Mouse (Mus musculus): ENCODE data around the gene Psen1. TPM values are rescaled to one million over a fixed set of nuclear protein-coding genes. Genes with fewer than 3 reads are reported as not detected.

Gene Psen1
- total RNA-seq, 2 experiments from 2014 or later, result 66.6 to 67.1 TPM

- DNase-seq, result no peak
These were observed 38.8 kb downstream of the Psen1 start for GRCm38 (mm10) chr12:83726510-83727308.

- DNase-seq, result no peak
These were observed 44.3 kb downstream of the Psen1 start for GRCm38 (mm10) chr12:83732225-83732624.

- no peak for DNase-seq
These were observed 46.1 kb downstream of the Psen1 start for GRCm38 (mm10) chr12:83734047-83734446.

DNA sequence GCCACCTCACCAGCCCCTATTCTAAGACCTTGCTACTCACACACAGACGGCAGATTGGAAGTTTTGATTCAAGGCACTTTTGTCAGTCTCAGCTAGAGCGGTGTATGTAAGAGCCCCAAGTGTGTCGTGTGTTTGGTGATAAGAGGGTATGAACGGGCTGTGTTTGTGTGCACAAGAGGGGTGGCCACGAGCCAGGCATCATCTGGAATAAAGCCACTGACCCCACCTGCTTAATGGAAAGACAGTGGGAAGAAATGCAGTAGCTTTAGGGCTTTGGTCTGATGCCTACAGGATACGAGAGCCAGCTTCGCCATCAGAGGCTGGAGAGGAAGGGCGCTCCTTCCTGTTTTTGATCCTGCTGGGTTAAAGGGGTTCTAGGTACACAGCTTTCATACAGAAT is 48.3 kb downstream of the Psen1 start:
- no peak for DNase-seq

- no peak for DNase-seq
These were observed 50.7 kb downstream of the Psen1 start for GRCm38 (mm10) chr12:83738651-83739050.

- no peak for DNase-seq
These were observed 53.8 kb downstream of the Psen1 start for GRCm38 (mm10) chr12:83741722-83742121.

DNA sequence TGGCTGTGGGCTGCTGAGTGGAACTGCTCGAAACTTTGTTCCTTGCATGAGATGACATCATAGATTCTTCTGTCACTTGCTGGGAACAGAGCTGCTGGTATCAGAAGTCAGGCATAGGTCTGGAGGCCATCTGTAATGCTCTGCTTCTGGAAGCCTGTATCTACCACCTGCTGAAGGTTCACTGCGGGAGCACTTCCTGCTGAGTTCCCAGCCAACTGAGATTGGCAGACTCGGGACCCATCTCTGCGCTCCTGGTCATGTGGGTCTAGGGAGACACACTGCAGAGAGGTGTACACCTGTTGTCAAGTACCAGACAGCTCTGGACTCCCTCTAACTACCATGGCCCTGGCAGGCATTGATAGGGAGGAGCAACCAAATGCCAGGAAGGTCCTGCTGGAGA is 54.9 kb downstream of the Psen1 start:
- no peak for DNase-seq

DNA sequence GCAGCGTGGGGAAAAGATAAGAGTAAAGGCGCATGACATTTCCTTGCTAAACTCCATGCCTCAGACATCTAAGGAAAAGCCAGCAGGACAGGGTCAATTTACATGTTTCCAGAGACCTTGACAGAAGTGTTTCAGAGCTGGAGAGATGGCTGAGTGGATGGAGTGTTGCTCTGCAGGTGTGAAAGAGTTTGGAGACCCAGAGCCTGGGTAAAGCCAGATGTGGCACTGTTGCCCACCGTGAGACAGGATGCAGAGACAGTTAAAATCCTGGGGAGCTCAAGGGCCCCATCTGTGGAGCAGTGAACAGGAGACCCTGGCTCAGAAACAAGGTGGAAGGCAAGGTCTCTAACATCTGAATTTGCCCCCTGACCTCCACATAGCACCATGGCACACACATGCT is 55.8 kb downstream of the Psen1 start:
- DNase-seq, result no peak

GRCm38 (mm10) chr12:83749186-83749585 is 61.2 kb downstream of the Psen1 start:
- no peak for DNase-seq

DNA sequence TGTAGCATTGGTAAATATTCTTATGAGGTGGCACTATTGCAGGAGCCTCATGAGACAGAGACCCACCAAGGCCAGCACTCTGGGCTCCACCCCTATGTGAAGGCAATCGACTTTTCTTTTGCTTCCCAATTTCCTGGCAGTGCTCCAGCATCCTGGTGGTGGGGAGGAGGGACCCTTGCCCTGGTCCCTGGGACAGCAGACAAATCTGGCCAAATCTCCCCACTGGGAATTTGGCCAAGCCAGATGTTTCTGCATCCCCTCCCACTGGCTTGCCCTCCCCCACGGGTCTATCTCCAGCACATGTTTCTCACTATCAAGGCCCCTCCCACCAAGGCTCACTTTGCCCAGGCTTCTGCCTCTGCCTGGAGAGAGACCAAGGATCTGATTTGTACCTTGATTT is 64.5 kb downstream of the Psen1 start:
- DNase-seq, result no peak

- DNase-seq, result no peak
These were observed 70.8 kb downstream of the Psen1 start for GRCm38 (mm10) chr12:83758735-83759134.

- no peak for DNase-seq
These were observed 72.2 kb downstream of the Psen1 start for GRCm38 (mm10) chr12:83760201-83760600.

DNA sequence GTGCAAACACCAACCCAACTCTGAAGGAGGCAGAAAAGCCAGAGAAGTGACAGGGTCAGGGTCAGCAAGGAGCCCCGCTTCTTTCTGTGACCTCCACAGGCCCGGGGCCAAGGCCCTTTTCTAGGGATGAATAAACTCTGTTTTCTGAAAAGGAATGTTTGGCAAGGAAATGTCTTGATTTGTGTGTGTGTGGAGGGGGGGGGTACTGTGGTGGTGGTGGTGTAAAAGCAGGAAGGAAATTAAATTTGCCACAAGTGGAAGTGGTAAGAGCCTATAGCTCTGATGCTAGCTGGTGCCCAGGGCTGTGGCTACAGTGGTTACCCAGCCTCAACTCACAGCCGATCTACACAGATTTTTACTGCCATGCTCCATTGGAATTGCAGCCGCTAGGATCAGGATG is 74.8 kb downstream of the Psen1 start:
- DNase-seq, result no peak

GRCm38 (mm10) chr12:83763311-83764043 is 75.5 kb downstream of the Psen1 start, which contains the start of gene Papln:
Gene Papln (plus strand): TSS chr12:83763634.
- DNase-seq, result no peak

- no peak for DNase-seq
These were observed 76.1 kb downstream of the Psen1 start for GRCm38 (mm10) chr12:83764044-83764365.

GRCm38 (mm10) chr12:83764519-83764918 is 76.6 kb downstream of the Psen1 start:
- no peak for DNase-seq

DNA sequence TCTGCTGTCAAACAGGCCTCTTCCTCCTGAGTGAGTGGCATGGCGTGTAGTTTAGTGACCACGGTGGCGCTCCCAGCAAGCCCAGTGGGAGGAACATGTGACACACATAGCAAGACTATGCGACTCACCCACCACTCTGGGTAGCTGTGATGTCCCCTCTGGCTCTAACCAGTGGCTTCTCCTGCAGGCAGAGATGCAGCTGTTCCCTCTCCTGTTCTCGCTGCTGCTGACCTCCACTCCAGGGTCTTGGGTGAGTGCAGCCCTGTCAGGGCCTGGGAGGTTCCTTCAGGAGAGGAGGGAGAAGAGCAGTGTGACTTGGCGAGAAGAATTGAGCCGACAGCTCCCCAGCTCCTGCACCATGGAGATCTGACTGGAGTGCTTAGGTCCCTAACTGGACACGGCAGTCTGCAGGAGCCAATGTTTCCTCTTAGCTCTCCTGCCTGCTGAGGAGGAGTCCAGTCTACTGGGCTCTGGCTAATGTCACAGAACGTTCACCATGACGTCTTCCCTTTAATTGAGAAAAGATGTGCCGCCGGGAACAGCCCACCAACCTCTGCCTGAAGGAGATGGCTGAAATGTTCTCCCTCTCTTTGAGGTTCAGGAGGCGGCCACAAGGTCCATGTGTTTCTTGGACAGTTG is 78.1 kb downstream of the Psen1 start:
- DNase-seq, result no peak

GRCm38 (mm10) chr12:83767833-83768232 is 79.9 kb downstream of the Psen1 start:
- no peak for DNase-seq

- no peak for DNase-seq
These were observed 80.4 kb downstream of the Psen1 start for GRCm38 (mm10) chr12:83768235-83768899.

GRCm38 (mm10) chr12:83770418-83771256 is 82.7 kb downstream of the Psen1 start:
- peak in 1 of 2 experiments; percentile 34 for DNase-seq

DNA sequence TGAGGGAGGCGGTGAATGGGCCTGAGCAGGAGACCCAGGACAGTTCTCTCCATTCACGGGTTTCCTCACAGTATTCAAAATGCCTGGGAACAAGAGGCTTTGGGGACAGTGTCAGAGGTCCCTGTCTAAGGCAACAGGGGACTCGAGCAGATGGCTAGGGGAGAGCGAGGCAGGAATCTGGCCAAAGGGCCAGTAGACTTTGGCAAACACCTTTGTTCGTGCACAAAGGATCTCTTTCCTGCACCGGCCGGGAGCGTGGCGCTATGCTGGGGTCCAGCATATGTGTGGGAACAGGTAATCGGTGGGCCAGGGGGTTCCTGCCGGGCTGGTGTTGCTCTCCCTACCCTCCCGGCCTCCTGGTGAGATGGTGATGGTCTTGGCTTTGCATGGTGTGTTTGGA is 87.7 kb downstream of the Psen1 start:
- no peak for DNase-seq

DNA sequence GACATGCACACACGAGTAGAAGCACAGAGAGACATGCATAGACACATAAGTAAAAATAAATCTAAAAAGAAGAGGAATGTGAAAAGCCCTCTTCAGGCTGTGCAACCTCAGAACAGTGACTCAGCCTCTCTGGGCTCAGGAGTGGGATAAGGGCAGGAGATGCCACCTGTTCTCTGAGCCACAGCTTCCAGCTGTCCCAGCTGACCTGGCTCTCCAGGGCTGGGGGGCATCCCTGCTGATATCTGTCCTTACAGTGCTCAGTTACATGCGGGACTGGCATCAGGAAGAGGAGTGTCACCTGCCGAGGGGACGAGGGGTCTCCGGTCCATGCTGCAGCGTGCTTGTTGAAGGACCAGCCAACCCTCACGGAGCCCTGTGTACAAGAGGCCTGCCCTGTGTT is 88.8 kb downstream of the Psen1 start:
- DNase-seq, result no peak

Data from layer of hippocampus, postnatal 36 days (tissue).